Mouse (Mus musculus): ENCODE results near the gene Ptprt. TPM values are rescaled to one million over a fixed set of nuclear protein-coding genes. Genes with fewer than 3 reads are reported as not detected.

Ptprt gene
- polyA plus RNA-seq, 1 experiment from 2014 or later: 0.61 TPM

GRCm38 (mm10) chr2:162637537-162637936 lies 23.4 kb downstream of the Ptprt start:
- H3K27ac ChIP-seq (replicated peaks in 1 of 2; ENCODE audit: control insufficient read depth in 1 of 2, insufficient read depth in 1 of 2, low read depth in 2 of 2, low read length in 2 of 2): no peak overlapping the region
- H3K36me3 ChIP-seq (ENCODE audit: control insufficient read depth, insufficient read depth, low read length): no peaks in the 10 kb centered on the region
- ATAC-seq (ENCODE audit: insufficient number of reproducible peaks, insufficient read depth, low FRiP score, low read depth): no peak; the same call in 1 of the 2 replicates
- no peaks in the 10 kb centered on the region for H3K27me3 ChIP-seq (ENCODE audit: control insufficient read depth, insufficient read depth, low read length)
- H3K4me3 ChIP-seq (ENCODE audit: control insufficient read depth in 1 of 2, insufficient read depth in 1 of 2, low read depth in 1 of 2, low read length in 2 of 2): no peak overlapping the region
- peaks cover 6 to 24% of the 10 kb centered on the region in 2 experiments for H3K4me1 ChIP-seq (ENCODE audit: control insufficient read depth in 2 of 2, insufficient read depth in 2 of 2, low read length in 2 of 2)
- no peak overlapping the region for H3K9ac ChIP-seq (ENCODE audit: low read length)
- 15% methylated on average over 1 of the region's 1 CpGs for WGBS
- H3K4me2 ChIP-seq (ENCODE audit: low read length): no peak overlapping the region
- no peaks in the 10 kb centered on the region for H3K9me3 ChIP-seq (ENCODE audit: control insufficient read depth, low read length)

- Histone ChIP-seq H3K4me2 (ENCODE audit: low read length) (no peak overlapping the region), H3K27me3 (ENCODE audit: control insufficient read depth, insufficient read depth, low read length) (no peaks in the 10 kb centered on the region), H3K9ac (ENCODE audit: low read length) (no peak overlapping the region), H3K4me1 (ENCODE audit: control insufficient read depth in 2 of 2, insufficient read depth in 2 of 2, low read length in 2 of 2) (peaks cover 6 to 21% of the 10 kb centered on the region in 2 experiments), H3K4me3 (ENCODE audit: control insufficient read depth in 1 of 2, insufficient read depth in 1 of 2, low read depth in 1 of 2, low read length in 2 of 2) (no peak overlapping the region), H3K27ac (replicated peaks in 1 of 2; ENCODE audit: control insufficient read depth in 1 of 2, insufficient read depth in 1 of 2, low read depth in 2 of 2, low read length in 2 of 2) (no peak overlapping the region), H3K36me3 (ENCODE audit: control insufficient read depth, insufficient read depth, low read length) (no peaks in the 10 kb centered on the region), H3K9me3 (ENCODE audit: control insufficient read depth, low read length) (no peaks in the 10 kb centered on the region)
- WGBS: 35% methylated on average over 9 of the region's 9 CpGs
- no peak for ATAC-seq (ENCODE audit: insufficient number of reproducible peaks, insufficient read depth, low FRiP score, low read depth)
Observed at GRCm38 (mm10) chr2:162636387-162637009, 24.4 kb downstream of the Ptprt start.

GRCm38 (mm10) chr2:162634901-162635300 lies 26.0 kb downstream of the Ptprt start:
- Histone ChIP-seq H3K36me3 (ENCODE audit: control insufficient read depth, insufficient read depth, low read length) (no peaks in the 10 kb centered on the region), H3K9me3 (ENCODE audit: control insufficient read depth, low read length) (no peaks in the 10 kb centered on the region), H3K27ac (replicated peaks in 1 of 2; ENCODE audit: control insufficient read depth in 1 of 2, insufficient read depth in 1 of 2, low read depth in 2 of 2, low read length in 2 of 2) (no peak overlapping the region), H3K4me3 (ENCODE audit: control insufficient read depth in 1 of 2, insufficient read depth in 1 of 2, low read depth in 1 of 2, low read length in 2 of 2) (no peak overlapping the region), H3K27me3 (ENCODE audit: control insufficient read depth, insufficient read depth, low read length) (no peaks in the 10 kb centered on the region), H3K4me2 (ENCODE audit: low read length) (no peak overlapping the region), H3K4me1 (ENCODE audit: control insufficient read depth in 2 of 2, insufficient read depth in 2 of 2, low read length in 2 of 2) (peaks cover 6 to 21% of the 10 kb centered on the region in 2 experiments), H3K9ac (ENCODE audit: low read length) (no peak overlapping the region)
- WGBS: 87% methylated on average over 5 of the region's 5 CpGs
- no peak for ATAC-seq (ENCODE audit: insufficient number of reproducible peaks, insufficient read depth, low FRiP score, low read depth)

GRCm38 (mm10) chr2:162626076-162626475 lies 34.9 kb downstream of the Ptprt start:
- WGBS: 88% methylated on average over 3 of the region's 3 CpGs
- no peak overlapping the region for H3K4me3 ChIP-seq (ENCODE audit: control insufficient read depth in 1 of 2, insufficient read depth in 1 of 2, low read depth in 1 of 2, low read length in 2 of 2)
- H3K4me2 ChIP-seq (ENCODE audit: low read length): no peak overlapping the region
- no peaks in the 10 kb centered on the region for H3K27me3 ChIP-seq (ENCODE audit: control insufficient read depth, insufficient read depth, low read length)
- no peaks in the 10 kb centered on the region for H3K36me3 ChIP-seq (ENCODE audit: control insufficient read depth, insufficient read depth, low read length)
- no peaks in the 10 kb centered on the region for H3K9me3 ChIP-seq (ENCODE audit: control insufficient read depth, low read length)
- H3K9ac ChIP-seq (ENCODE audit: low read length): no peak overlapping the region
- no peak overlapping the region for H3K27ac ChIP-seq (replicated peaks in 1 of 2; ENCODE audit: control insufficient read depth in 1 of 2, insufficient read depth in 1 of 2, low read depth in 2 of 2, low read length in 2 of 2)
- no peaks in the 10 kb centered on the region for H3K4me1 ChIP-seq (ENCODE audit: control insufficient read depth in 2 of 2, insufficient read depth in 2 of 2, low read length in 2 of 2)
- ATAC-seq (ENCODE audit: insufficient number of reproducible peaks, insufficient read depth, low FRiP score, low read depth): no peak

- H3K4me1 ChIP-seq (ENCODE audit: control insufficient read depth in 2 of 2, insufficient read depth in 2 of 2, low read length in 2 of 2): no peaks in the 10 kb centered on the region
- no peak overlapping the region for H3K4me3 ChIP-seq (ENCODE audit: control insufficient read depth in 1 of 2, insufficient read depth in 1 of 2, low read depth in 1 of 2, low read length in 2 of 2)
- 74% methylated on average over 3 of the region's 3 CpGs for WGBS
- ATAC-seq (ENCODE audit: insufficient number of reproducible peaks, insufficient read depth, low FRiP score, low read depth): no peak
- no peaks in the 10 kb centered on the region for H3K36me3 ChIP-seq (ENCODE audit: control insufficient read depth, insufficient read depth, low read length)
- no peaks in the 10 kb centered on the region for H3K9me3 ChIP-seq (ENCODE audit: control insufficient read depth, low read length)
- no peaks in the 10 kb centered on the region for H3K27me3 ChIP-seq (ENCODE audit: control insufficient read depth, insufficient read depth, low read length)
- no peak overlapping the region for H3K27ac ChIP-seq (replicated peaks in 1 of 2; ENCODE audit: control insufficient read depth in 1 of 2, insufficient read depth in 1 of 2, low read depth in 2 of 2, low read length in 2 of 2)
- H3K9ac ChIP-seq (ENCODE audit: low read length): no peak overlapping the region
- no peak overlapping the region for H3K4me2 ChIP-seq (ENCODE audit: low read length)
Observed at GRCm38 (mm10) chr2:162624707-162625106, 36.2 kb downstream of the Ptprt start.

- no peaks in the 10 kb centered on the region for H3K36me3 ChIP-seq (ENCODE audit: control insufficient read depth, insufficient read depth, low read length)
- H3K4me1 ChIP-seq (ENCODE audit: control insufficient read depth in 2 of 2, insufficient read depth in 2 of 2, low read length in 2 of 2): no peaks in the 10 kb centered on the region
- 71% methylated on average over 2 of the region's 2 CpGs for WGBS
- no peak overlapping the region for H3K9ac ChIP-seq (ENCODE audit: low read length)
- H3K4me2 ChIP-seq (ENCODE audit: low read length): no peak overlapping the region
- H3K4me3 ChIP-seq (ENCODE audit: control insufficient read depth in 1 of 2, insufficient read depth in 1 of 2, low read depth in 1 of 2, low read length in 2 of 2): no peak overlapping the region
- no peak for ATAC-seq (ENCODE audit: insufficient number of reproducible peaks, insufficient read depth, low FRiP score, low read depth)
- H3K9me3 ChIP-seq (ENCODE audit: control insufficient read depth, low read length): no peaks in the 10 kb centered on the region
- H3K27ac ChIP-seq (replicated peaks in 1 of 2; ENCODE audit: control insufficient read depth in 1 of 2, insufficient read depth in 1 of 2, low read depth in 2 of 2, low read length in 2 of 2): no peak overlapping the region
- no peaks in the 10 kb centered on the region for H3K27me3 ChIP-seq (ENCODE audit: control insufficient read depth, insufficient read depth, low read length)
Observed at GRCm38 (mm10) chr2:162614256-162614655, 46.7 kb downstream of the Ptprt start.

- Histone ChIP-seq H3K36me3 (ENCODE audit: control insufficient read depth, insufficient read depth, low read length) (no peaks in the 10 kb centered on the region), H3K4me1 (ENCODE audit: control insufficient read depth in 2 of 2, insufficient read depth in 2 of 2, low read length in 2 of 2) (no peaks in the 10 kb centered on the region), H3K4me3 (ENCODE audit: control insufficient read depth in 1 of 2, insufficient read depth in 1 of 2, low read depth in 1 of 2, low read length in 2 of 2) (no peak overlapping the region), H3K9ac (ENCODE audit: low read length) (no peak overlapping the region), H3K4me2 (ENCODE audit: low read length) (no peak overlapping the region), H3K9me3 (ENCODE audit: control insufficient read depth, low read length) (no peaks in the 10 kb centered on the region), H3K27me3 (ENCODE audit: control insufficient read depth, insufficient read depth, low read length) (no peaks in the 10 kb centered on the region), H3K27ac (replicated peaks in 1 of 2; ENCODE audit: control insufficient read depth in 1 of 2, insufficient read depth in 1 of 2, low read depth in 2 of 2, low read length in 2 of 2) (no peak overlapping the region)
- no peak for ATAC-seq (ENCODE audit: insufficient number of reproducible peaks, insufficient read depth, low FRiP score, low read depth)
- WGBS: 61% methylated on average over 4 of the region's 4 CpGs
Observed at GRCm38 (mm10) chr2:162613480-162613879, 47.5 kb downstream of the Ptprt start.

GRCm38 (mm10) chr2:162602721-162603120 lies 58.2 kb downstream of the Ptprt start:
- no peak overlapping the region for H3K9ac ChIP-seq (ENCODE audit: low read length)
- no peak overlapping the region for H3K4me3 ChIP-seq (ENCODE audit: control insufficient read depth in 1 of 2, insufficient read depth in 1 of 2, low read depth in 1 of 2, low read length in 2 of 2)
- ATAC-seq (ENCODE audit: insufficient number of reproducible peaks, insufficient read depth, low FRiP score, low read depth): no peak
- H3K4me1 ChIP-seq (ENCODE audit: control insufficient read depth in 2 of 2, insufficient read depth in 2 of 2, low read length in 2 of 2): no peaks in the 10 kb centered on the region
- no peak overlapping the region for H3K4me2 ChIP-seq (ENCODE audit: low read length)
- no peaks in the 10 kb centered on the region for H3K36me3 ChIP-seq (ENCODE audit: control insufficient read depth, insufficient read depth, low read length)
- no peaks in the 10 kb centered on the region for H3K9me3 ChIP-seq (ENCODE audit: control insufficient read depth, low read length)
- 85% methylated on average over 5 of the region's 5 CpGs for WGBS
- H3K27me3 ChIP-seq (ENCODE audit: control insufficient read depth, insufficient read depth, low read length): no peaks in the 10 kb centered on the region
- no peak overlapping the region for H3K27ac ChIP-seq (replicated peaks in 1 of 2; ENCODE audit: control insufficient read depth in 1 of 2, insufficient read depth in 1 of 2, low read depth in 2 of 2, low read length in 2 of 2)

Data from heart, embryonic 14.5 days (tissue).